16 mouse cellular contexts compared by ENCODE assay signal in genomic region chr16:34923630-34924029, GRCm38 (mm10).
DNase-seq lines count a peak whose midpoint lies in the region; ATAC-seq and TF ChIP-seq lines count a peak whose summit lies in the region.
"Had no signal": no experiment of that assay in that cellular context is flagged by ENCODE, and none has a peak within 500 bp of the region (broad histone marks: within the 10 kb centered on the region; RNA-seq: fewer than 3 reads in every experiment).

No protein-coding gene starts in this region.

- no peak for DNase-seq in heart, postnatal 25 days (ENCODE audit: low spot score)
- no peak for DNase-seq in liver, postnatal 0 days
- no peak for DNase-seq in liver, embryonic 11.5 days (ENCODE audit: low spot score)
- DNase-seq in intestine, embryonic 14.5 days (ENCODE audit: low spot score) = no peak
- DNase-seq in left cerebral cortex, adult 18-20 months (ENCODE audit: low spot score in 2 of 2) = no peak
- DNase-seq: adrenal gland, postnatal 25 days; cerebellum, adult 9-11 months; embryo, embryonic 11 days; right cerebral cortex, postnatal 4 days; thymus, postnatal 25 days had no signal

- intact Hi-C loops in heart, postnatal 25 days (cut with DNase I) = no loop called here

- TF ChIP-seq CTCF in liver, postnatal 0 days (IDR thresholded peaks at IDR 0.05; ENCODE audit: low read depth) = no peak

- no peak for TF ChIP-seq EP300 in liver, postnatal 0 days (IDR thresholded peaks at IDR 0.05; ENCODE audit: low read depth)

- H3K4me3 ChIP-seq in heart, embryonic 16.5 days (ENCODE audit: low read length) = no peak overlapping the region
- 0 out of 2 replicates have a peak overlapping the region, but pooled peaks have one; percentile 2 for H3K4me3 ChIP-seq in liver, postnatal 0 days (ENCODE audit: low read depth, low read length)
- H3K4me3 ChIP-seq in liver, embryonic 11.5 days (ENCODE audit: low read depth, low read length) = no peak overlapping the region
- H3K4me3 ChIP-seq in intestine, embryonic 14.5 days (ENCODE audit: low read depth, low read length) = peak overlapping the region; percentile 40
- H3K4me3 ChIP-seq in intestine, embryonic 16.5 days (ENCODE audit: low read length) = peak overlapping the region; percentile 44
- H3K4me3 ChIP-seq: forebrain, embryonic 13.5 days; hindbrain, embryonic 15.5 days; midbrain, embryonic 10.5 days had no signal

- no peak for ATAC-seq in heart, embryonic 16.5 days (replicated peaks; ENCODE audit: extremely low read depth, insufficient read depth, low FRiP score)
- ATAC-seq in liver, postnatal 0 days = no peak
- no peak for ATAC-seq in liver, embryonic 11.5 days (replicated peaks; ENCODE audit: low FRiP score)
- ATAC-seq in intestine, embryonic 14.5 days (replicated peaks; ENCODE audit: low FRiP score, low TSS enrichment, low read depth) = no peak
- ATAC-seq in intestine, embryonic 16.5 days = no peak
- ATAC-seq: CD4-positive, CD25-positive, alpha-beta regulatory T cell, adult 4 months; forebrain, embryonic 13.5 days had no signal

- H3K4me1 ChIP-seq in heart, embryonic 16.5 days (ENCODE audit: control insufficient read depth, insufficient read depth, low read length) = peaks cover 52% of the 10 kb centered on the region
- peaks cover 2% of the 10 kb centered on the region; the same call in 1 of the 2 replicates for H3K4me1 ChIP-seq in liver, postnatal 0 days (ENCODE audit: insufficient read depth)
- H3K4me1 ChIP-seq in liver, embryonic 11.5 days (replicated peaks; ENCODE audit: control insufficient read depth, insufficient read depth, low read length) = peaks cover 27% of the 10 kb centered on the region
- peaks cover 75% of the 10 kb centered on the region for H3K4me1 ChIP-seq in intestine, embryonic 14.5 days (replicated peaks; ENCODE audit: control insufficient read depth, insufficient read depth, low read length)
- H3K4me1 ChIP-seq in intestine, embryonic 16.5 days (ENCODE audit: control insufficient read depth, insufficient read depth, low read length) = peaks cover 62% of the 10 kb centered on the region
- H3K4me1 ChIP-seq: forebrain, embryonic 13.5 days had no signal

- H3K4me2 ChIP-seq in heart, embryonic 16.5 days (ENCODE audit: low read depth, low read length) = peak overlapping the region; percentile 35; the same call in 1 of the 2 replicates
- H3K4me2 ChIP-seq in liver, postnatal 0 days (ENCODE audit: low read depth, low read length) = peak overlapping the region; percentile 5; the same call in 1 of the 2 replicates
- H3K4me2 ChIP-seq in liver, embryonic 11.5 days = no peak overlapping the region
- H3K4me2 ChIP-seq in intestine, embryonic 14.5 days (ENCODE audit: low read length) = peak overlapping the region; percentile 46
- H3K4me2 ChIP-seq in intestine, embryonic 16.5 days (ENCODE audit: low read depth, low read length) = peak overlapping the region; percentile 51
- H3K4me2 ChIP-seq: forebrain, embryonic 13.5 days; hindbrain, embryonic 15.5 days had no signal

- H3K9ac ChIP-seq in heart, embryonic 16.5 days (ENCODE audit: low read length) = peak overlapping the region; percentile 5; the same call in 1 of the 2 replicates
- no peak overlapping the region for H3K9ac ChIP-seq in liver, postnatal 0 days (replicated peaks)
- H3K9ac ChIP-seq in liver, embryonic 11.5 days (ENCODE audit: low read depth, low read length) = no peak overlapping the region
- peak overlapping the region; percentile 54 for H3K9ac ChIP-seq in intestine, embryonic 14.5 days (ENCODE audit: low read length)
- peak overlapping the region; percentile 70 for H3K9ac ChIP-seq in intestine, embryonic 16.5 days (ENCODE audit: low read depth, low read length)
- H3K9ac ChIP-seq: forebrain, embryonic 13.5 days; hindbrain, embryonic 15.5 days had no signal

- WGBS in heart, embryonic 16.5 days = 59% methylated on average over 9 of the region's 9 CpGs
- WGBS in liver, postnatal 0 days (ENCODE audit: insufficient replicate concordance) = 57% methylated on average over 9 of the region's 9 CpGs
- 50% methylated on average over 9 of the region's 9 CpGs for WGBS in liver, embryonic 11.5 days
- 44% methylated on average over 9 of the region's 9 CpGs for WGBS in intestine, embryonic 14.5 days
- 64% methylated on average over 9 of the region's 9 CpGs for WGBS in intestine, embryonic 16.5 days

- H3K36me3 ChIP-seq in heart, embryonic 16.5 days (ENCODE audit: control insufficient read depth, insufficient read depth) = no peaks in the 10 kb centered on the region
- H3K36me3 ChIP-seq in liver, postnatal 0 days (replicated peaks; ENCODE audit: insufficient read depth, low read length) = no peaks in the 10 kb centered on the region
- H3K36me3 ChIP-seq in liver, embryonic 11.5 days (ENCODE audit: control insufficient read depth, insufficient read depth, low read length) = no peaks in the 10 kb centered on the region
- peaks cover 10% of the 10 kb centered on the region; the same call in 1 of the 2 replicates for H3K36me3 ChIP-seq in intestine, embryonic 14.5 days (ENCODE audit: control insufficient read depth, insufficient read depth, low read length)
- no peaks in the 10 kb centered on the region for H3K36me3 ChIP-seq in intestine, embryonic 16.5 days (ENCODE audit: control insufficient read depth, insufficient read depth, low read length)
- H3K36me3 ChIP-seq: hindbrain, embryonic 15.5 days had no signal

- no peak overlapping the region for H3K27ac ChIP-seq in heart, embryonic 16.5 days (ENCODE audit: low read length)
- no peak overlapping the region for H3K27ac ChIP-seq in liver, postnatal 0 days (ENCODE audit: low read depth)
- no peak overlapping the region for H3K27ac ChIP-seq in liver, embryonic 11.5 days (ENCODE audit: low read depth, low read length)
- H3K27ac ChIP-seq in intestine, embryonic 14.5 days (ENCODE audit: low read depth) = peak overlapping the region; percentile 70; the same call in 1 of the 2 replicates
- H3K27ac ChIP-seq in intestine, embryonic 16.5 days (ENCODE audit: low read length) = peak overlapping the region; percentile 50
- H3K27ac ChIP-seq: forebrain, embryonic 13.5 days; hindbrain, embryonic 15.5 days; midbrain, embryonic 10.5 days had no signal

- 0 out of 2 replicates have a peak, but pooled peaks cover 3% of the 10 kb centered on the region for H3K9me3 ChIP-seq in heart, embryonic 16.5 days (replicated peaks; ENCODE audit: control insufficient read depth, low read length)
- H3K9me3 ChIP-seq in liver, postnatal 0 days (ENCODE audit: low read length) = no peaks in the 10 kb centered on the region
- H3K9me3 ChIP-seq in liver, embryonic 11.5 days (ENCODE audit: control insufficient read depth, low read length) = no peaks in the 10 kb centered on the region
- H3K9me3 ChIP-seq in intestine, embryonic 14.5 days (ENCODE audit: control insufficient read depth, low read length) = no peaks in the 10 kb centered on the region
- no peaks in the 10 kb centered on the region for H3K9me3 ChIP-seq in intestine, embryonic 16.5 days (ENCODE audit: control insufficient read depth, low read length)
- H3K9me3 ChIP-seq: forebrain, embryonic 13.5 days; hindbrain, embryonic 15.5 days; midbrain, embryonic 10.5 days had no signal

- peaks cover 14% of the 10 kb centered on the region for H3K27me3 ChIP-seq in heart, embryonic 16.5 days (ENCODE audit: control insufficient read depth, insufficient read depth, low read length)
- H3K27me3 ChIP-seq in liver, postnatal 0 days (ENCODE audit: insufficient read depth, low read length) = no peaks in the 10 kb centered on the region
- H3K27me3 ChIP-seq in liver, embryonic 11.5 days (replicated peaks; ENCODE audit: control insufficient read depth, insufficient read depth, low read length) = no peaks in the 10 kb centered on the region
- no peaks in the 10 kb centered on the region for H3K27me3 ChIP-seq in intestine, embryonic 14.5 days (replicated peaks; ENCODE audit: control insufficient read depth, insufficient read depth, low read length)
- no peaks in the 10 kb centered on the region for H3K27me3 ChIP-seq in intestine, embryonic 16.5 days (replicated peaks; ENCODE audit: control insufficient read depth, insufficient read depth, low read length)
- H3K27me3 ChIP-seq: forebrain, embryonic 13.5 days; hindbrain, embryonic 15.5 days had no signal

Comparison
In these comparisons a context has a peak if more than half of its experiments do, and no peak if none do; other contexts are left out.
1. H3K4me3 ChIP-seq: peak in liver, postnatal 0 days (single experiment), intestine, embryonic 14.5 days (single experiment) and intestine, embryonic 16.5 days (single experiment); none in heart, embryonic 16.5 days (single experiment) and liver, embryonic 11.5 days (single experiment).
2. H3K27ac ChIP-seq: peak in intestine, embryonic 14.5 days (single experiment) and intestine, embryonic 16.5 days (single experiment); none in heart, embryonic 16.5 days (single experiment), liver, postnatal 0 days (single experiment) and liver, embryonic 11.5 days (single experiment).
3. H3K9ac ChIP-seq: peak in heart, embryonic 16.5 days (single experiment), intestine, embryonic 14.5 days (single experiment) and intestine, embryonic 16.5 days (single experiment); none in liver, postnatal 0 days (single experiment) and liver, embryonic 11.5 days (single experiment).